Mouse (Mus musculus) heart, embryonic 15.5 days (tissue): Measurements from ENCODE around the gene Sh3pxd2b. TPM values are rescaled to one million over a fixed set of nuclear protein-coding genes. Genes with fewer than 3 reads are reported as not detected.

Experiments
- ATAC-seq: fragments of 200-750 bp; cut with Nextera tagmentation; replicated peaks from 2 replicates; pipeline ENCODE4 v1.8.0; 2017; ENCODE audit warnings: low read depth, moderate TSS enrichment; ENCODE audit not compliant: insufficient number of reproducible peaks, insufficient read depth, low FRiP score
- H3K27ac ChIP-seq: fragments of 300-500 bp; sonication (generic); 2 replicates; pipeline ENCODE4 v1.5.1; 2015; ENCODE audit warnings: mild to moderate bottlenecking, inconsistent platforms
- H3K27me3 ChIP-seq: fragments of 300-500 bp; sonication (generic); 2 replicates; pipeline ENCODE4 v1.6.1; 2015; ENCODE audit warnings: inconsistent platforms
- H3K36me3 ChIP-seq: fragments of 300-500 bp; sonication (generic); 2 replicates; pipeline ENCODE4 v1.6.1; 2015; ENCODE audit warnings: mild to moderate bottlenecking, inconsistent platforms
- H3K4me1 ChIP-seq: fragments of 300-500 bp; sonication (generic); replicated peaks from 2 replicates; pipeline ENCODE4 v1.6.1; 2015; ENCODE audit warnings: inconsistent platforms
- H3K4me2 ChIP-seq: fragments of 300-500 bp; sonication (generic); 2 replicates; pipeline ENCODE4 v1.6.1; 2015; ENCODE audit warnings: inconsistent platforms, mild to moderate bottlenecking, moderate library complexity
- H3K4me3 ChIP-seq: fragments of 300-500 bp; sonication (generic); 2 replicates; pipeline ENCODE4 v1.5.1; 2015; ENCODE audit warnings: mild to moderate bottlenecking, inconsistent platforms
- H3K9ac ChIP-seq: fragments of 300-500 bp; sonication (generic); 2 replicates; pipeline ENCODE4 v1.6.1; 2015; ENCODE audit warnings: mild to moderate bottlenecking, inconsistent platforms
- H3K9me3 ChIP-seq: fragments of 300-500 bp; sonication (generic); replicated peaks from 2 replicates; pipeline ENCODE4 v1.6.1; 2016; ENCODE audit warnings: inconsistent platforms
- WGBS: fragments of 180-500 bp; shearing (Covaris S2); methylation state at CpG from one replicate; pipeline ENCODE4 v1.1.7; 2015; ENCODE audit warnings: mixed read lengths; 5-methylcytosine and 5-hydroxymethylcytosine counted together
- polyA plus RNA-seq: library from polyadenylated mRNA; unstranded; fragments of >200 nt; fragmentation: Nextera tagmentation; extraction: Ambion mirVana; gene quantifications from 2 replicates; pipeline ENCODE4 v1.2.1, GENCODE M21; 2015

The Sh3pxd2b gene
- polyA plus RNA-seq, 1 experiment from 2014 or later, result 9.3 TPM

DNA sequence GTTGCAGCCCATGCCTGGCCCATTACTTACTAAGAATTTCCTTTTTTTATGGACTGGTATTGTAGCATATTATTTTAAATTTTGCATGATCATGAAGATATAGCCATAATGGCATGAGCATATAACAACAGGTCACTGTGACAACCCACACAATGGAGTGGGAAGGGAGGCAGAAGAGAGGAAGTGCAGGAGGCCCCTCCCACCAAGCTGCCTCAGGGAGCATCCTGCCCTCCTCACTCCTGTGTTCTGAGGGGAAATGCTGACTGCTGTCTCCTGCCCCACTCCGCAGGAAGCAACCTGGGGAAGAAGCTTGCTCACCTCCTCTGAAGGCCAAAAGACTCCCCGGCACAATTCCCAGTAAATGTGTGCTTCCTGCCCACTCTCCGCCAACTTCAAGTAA, 37.7 kb upstream of the Sh3pxd2b start:
- Histone ChIP-seq H3K4me2 (no peak overlapping the region), H3K4me1 (peaks cover 3% of the 10 kb centered on the region), H3K27ac (no peak overlapping the region), H3K27me3 (peaks cover 7% of the 10 kb centered on the region; the same call in 1 of the 2 replicates), H3K36me3 (no peaks in the 10 kb centered on the region), H3K9me3 (no peaks in the 10 kb centered on the region), H3K9ac (no peak overlapping the region), H3K4me3 (no peak overlapping the region)
- no peak for ATAC-seq
- WGBS, result 65% methylated on average over 3 of the region's 3 CpGs

DNA sequence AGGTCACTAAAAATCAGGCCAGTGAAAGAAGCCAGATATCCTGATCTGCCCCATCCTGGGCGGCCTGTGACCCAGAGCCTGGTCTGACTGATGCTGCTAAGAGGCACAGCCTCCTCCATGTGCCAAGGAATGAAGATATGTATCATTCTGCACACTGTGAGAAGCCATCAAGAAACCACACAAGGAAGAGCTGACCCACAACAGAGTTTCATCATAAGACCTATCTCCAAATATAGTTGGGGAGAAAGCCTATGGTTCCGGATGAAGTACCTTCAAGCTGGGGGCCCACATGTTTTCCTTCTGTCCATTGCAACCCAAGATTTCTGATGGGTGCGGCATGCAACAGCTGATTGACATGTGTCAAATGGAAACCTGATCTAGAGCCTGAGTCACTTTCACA, 31.6 kb upstream of the Sh3pxd2b start:
- H3K4me2 ChIP-seq, result no peak overlapping the region
- H3K27me3 ChIP-seq, result peaks cover 6% of the 10 kb centered on the region; the same call in 1 of the 2 replicates
- H3K9ac ChIP-seq, result no peak overlapping the region
- 82% methylated on average over 3 of the region's 3 CpGs for WGBS
- H3K36me3 ChIP-seq, result no peaks in the 10 kb centered on the region
- no peaks in the 10 kb centered on the region; the same call in 1 of the 2 replicates for H3K4me1 ChIP-seq
- no peak overlapping the region for H3K4me3 ChIP-seq
- no peak overlapping the region for H3K27ac ChIP-seq
- H3K9me3 ChIP-seq, result no peaks in the 10 kb centered on the region
- no peak for ATAC-seq

DNA sequence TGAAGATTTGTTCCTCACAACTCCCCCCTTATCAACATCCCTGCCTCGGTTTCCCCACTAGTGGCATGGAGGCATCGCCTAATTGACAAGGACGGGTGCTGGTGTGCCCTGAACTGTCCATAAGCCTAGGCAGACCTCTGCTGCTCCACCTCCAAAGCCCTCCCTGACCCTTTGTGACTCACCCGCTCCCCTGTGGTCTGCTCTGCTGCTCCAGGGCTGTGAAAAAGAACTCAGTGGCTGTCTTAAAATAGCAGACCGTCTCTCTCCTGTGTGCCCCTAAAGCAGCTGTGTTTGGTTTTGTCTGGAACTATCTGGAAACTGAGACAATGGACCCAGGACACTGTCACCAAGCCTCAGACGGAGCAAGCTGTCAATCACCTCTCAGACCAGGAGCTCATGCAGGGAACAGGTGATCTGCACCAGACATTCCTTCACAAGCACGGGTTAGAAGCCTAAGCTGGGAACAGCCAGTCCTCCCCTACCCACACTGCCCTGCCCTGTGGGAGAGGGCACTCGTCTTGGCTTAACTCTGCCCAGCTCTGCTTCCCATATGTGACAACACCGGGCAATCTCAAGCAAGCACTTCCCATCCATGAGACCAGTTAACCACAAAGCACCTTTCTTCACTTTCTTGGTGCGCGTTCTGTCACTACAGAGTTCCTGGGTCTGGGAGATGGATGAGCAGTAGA, 27.0 kb upstream of the Sh3pxd2b start:
- peaks cover 5% of the 10 kb centered on the region for H3K4me1 ChIP-seq
- H3K4me3 ChIP-seq, result no peak overlapping the region
- 0 out of 2 replicates have a peak, but pooled peaks cover 2% of the 10 kb centered on the region for H3K27me3 ChIP-seq
- WGBS, result 58% methylated on average over 11 of the region's 11 CpGs
- no peak for ATAC-seq
- H3K9me3 ChIP-seq, result no peaks in the 10 kb centered on the region
- H3K4me2 ChIP-seq, result no peak overlapping the region
- no peak overlapping the region for H3K9ac ChIP-seq
- no peak overlapping the region for H3K27ac ChIP-seq
- H3K36me3 ChIP-seq, result no peaks in the 10 kb centered on the region

DNA sequence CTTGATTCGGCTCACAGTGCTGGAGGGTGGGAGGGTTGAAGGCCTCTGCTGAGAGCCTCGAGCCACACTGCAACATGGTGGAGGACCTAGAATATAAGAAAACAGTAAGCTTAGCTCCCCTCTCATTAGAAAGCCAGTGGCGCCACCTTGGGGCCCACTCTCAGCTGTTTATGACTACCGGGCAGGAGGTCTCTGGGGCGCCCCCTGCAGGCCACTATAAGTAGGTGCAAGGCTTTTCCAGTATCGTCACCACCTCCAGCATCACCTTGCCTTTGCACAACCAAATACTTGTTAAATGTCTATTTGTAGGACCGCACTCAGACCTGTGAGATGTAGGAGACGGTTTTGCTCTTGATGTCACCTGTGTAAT, 26.4 kb upstream of the Sh3pxd2b start:
- 0 out of 2 replicates have a peak, but pooled peaks cover 2% of the 10 kb centered on the region for H3K27me3 ChIP-seq
- H3K4me2 ChIP-seq, result no peak overlapping the region
- H3K36me3 ChIP-seq, result no peaks in the 10 kb centered on the region
- H3K4me3 ChIP-seq, result no peak overlapping the region
- no peaks in the 10 kb centered on the region for H3K9me3 ChIP-seq
- H3K9ac ChIP-seq, result no peak overlapping the region
- 0 out of 2 replicates have a peak, but pooled peaks have one; percentile 35 for ATAC-seq
- 37% methylated on average over 8 of the region's 8 CpGs for WGBS
- peaks cover 5% of the 10 kb centered on the region for H3K4me1 ChIP-seq
- H3K27ac ChIP-seq, result no peak overlapping the region

DNA sequence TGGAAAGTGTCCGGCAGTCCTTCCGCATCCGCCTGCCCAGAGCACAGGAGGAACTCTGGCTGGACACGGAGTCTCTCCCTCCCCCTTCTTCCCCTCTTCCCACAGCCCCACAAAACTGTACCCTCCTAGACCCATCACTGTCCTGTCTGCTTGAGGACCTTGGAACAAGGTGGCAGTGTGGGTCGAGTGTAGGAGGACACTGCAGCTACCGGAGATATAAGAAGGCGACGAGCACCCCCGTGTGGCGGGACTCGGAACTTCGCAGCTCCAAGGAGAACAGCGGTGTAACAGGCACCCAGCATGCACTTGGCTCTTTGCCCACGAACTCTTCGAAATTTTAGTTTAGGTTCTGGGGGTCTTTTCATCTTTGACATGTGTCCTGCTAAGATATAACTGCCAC, 23.0 kb upstream of the Sh3pxd2b start:
- peak overlapping the region; percentile 34 for H3K4me3 ChIP-seq
- ATAC-seq, result peak; percentile 58; the same call in 1 of the 2 replicates
- H3K27ac ChIP-seq, result no peak overlapping the region
- no peak overlapping the region for H3K9ac ChIP-seq
- H3K36me3 ChIP-seq, result no peaks in the 10 kb centered on the region
- H3K4me2 ChIP-seq, result peak overlapping the region; percentile 58
- WGBS, result 6% methylated on average over 15 of the region's 15 CpGs
- peaks cover 5% of the 10 kb centered on the region for H3K4me1 ChIP-seq
- H3K27me3 ChIP-seq, result 0 out of 2 replicates have a peak, but pooled peaks cover 6% of the 10 kb centered on the region
- H3K9me3 ChIP-seq, result no peaks in the 10 kb centered on the region

DNA sequence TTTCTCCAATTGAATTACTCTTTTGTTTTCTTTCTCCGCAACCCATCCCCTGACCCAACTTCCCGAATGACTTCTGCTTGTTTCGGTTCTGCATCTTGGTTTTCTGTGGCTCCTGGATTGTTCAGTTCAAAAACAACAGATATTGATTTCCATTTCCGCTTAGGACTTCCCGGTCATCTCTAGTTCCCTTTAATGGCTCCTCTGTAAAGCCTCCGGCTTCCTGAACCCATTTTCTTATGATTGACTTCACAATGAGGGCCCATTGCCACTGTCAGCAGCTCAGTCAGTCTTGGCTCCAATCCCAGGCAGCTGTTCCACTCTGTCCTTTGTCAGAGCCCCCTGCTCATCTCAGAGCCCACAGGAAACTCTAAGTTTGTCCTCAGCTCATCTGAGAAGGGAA, 16.5 kb upstream of the Sh3pxd2b start:
- peak overlapping the region; percentile 2; the same call in 1 of the 2 replicates for H3K4me2 ChIP-seq
- no peaks in the 10 kb centered on the region for H3K36me3 ChIP-seq
- ATAC-seq, result peak; percentile 64; the same call in 1 of the 2 replicates
- H3K4me1 ChIP-seq, result peaks cover 9% of the 10 kb centered on the region
- 0 out of 2 replicates have a peak overlapping the region, but pooled peaks have one; percentile 22 for H3K27ac ChIP-seq
- H3K27me3 ChIP-seq, result 0 out of 2 replicates have a peak, but pooled peaks cover 3% of the 10 kb centered on the region
- H3K9ac ChIP-seq, result no peak overlapping the region
- 49% methylated on average over 6 of the region's 6 CpGs for whole genome bisulfite sequencing
- H3K9me3 ChIP-seq, result no peaks in the 10 kb centered on the region
- no peak overlapping the region for H3K4me3 ChIP-seq

DNA sequence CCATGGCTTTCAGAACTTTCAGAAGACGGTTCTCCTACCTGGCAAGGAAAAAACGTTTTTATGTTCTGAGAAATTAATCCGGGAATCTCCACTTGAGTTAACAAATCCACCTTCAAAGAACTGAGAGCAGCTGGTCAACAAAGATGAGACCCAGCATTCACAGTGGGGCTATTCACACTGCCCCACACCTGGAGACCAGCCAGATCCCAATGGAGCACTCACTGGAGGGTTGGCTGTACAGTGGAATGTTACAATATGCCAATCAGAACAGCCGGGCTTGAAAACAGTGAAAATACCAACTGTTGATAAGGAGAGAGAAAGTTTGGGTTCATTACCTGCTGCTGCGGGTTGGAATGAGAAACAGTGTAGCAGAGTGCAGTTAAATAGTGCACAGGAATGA, 15.8 kb upstream of the Sh3pxd2b start:
- Histone ChIP-seq H3K27me3 (no peaks in the 10 kb centered on the region), H3K4me1 (peaks cover 9% of the 10 kb centered on the region), H3K36me3 (no peaks in the 10 kb centered on the region), H3K4me2 (no peak overlapping the region), H3K27ac (no peak overlapping the region), H3K4me3 (no peak overlapping the region), H3K9ac (no peak overlapping the region), H3K9me3 (no peaks in the 10 kb centered on the region)
- ATAC-seq, result no peak
- WGBS, result 34% methylated on average over 5 of the region's 5 CpGs

DNA sequence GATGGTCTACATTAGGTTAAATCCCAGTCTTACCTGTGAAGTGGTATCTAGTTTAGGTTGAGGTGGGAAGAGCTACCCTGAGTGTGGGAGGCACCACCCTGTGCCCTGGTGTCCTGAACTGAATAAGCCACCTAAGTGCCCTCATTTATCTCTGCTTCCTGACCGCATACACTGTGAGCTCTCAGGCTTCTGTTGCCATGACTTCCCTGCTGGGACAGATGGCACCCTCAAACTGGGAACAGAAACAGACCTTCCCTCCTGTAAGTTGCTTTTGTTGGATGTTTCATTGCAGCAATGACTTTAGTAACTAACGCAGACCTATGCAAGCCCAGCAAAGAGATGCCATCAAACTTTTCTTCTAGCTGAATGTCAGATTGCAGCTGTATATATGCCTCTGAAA, 14.4 kb upstream of the Sh3pxd2b start:
- H3K27me3 ChIP-seq, result no peaks in the 10 kb centered on the region
- H3K4me1 ChIP-seq, result peaks cover 9% of the 10 kb centered on the region
- H3K36me3 ChIP-seq, result no peaks in the 10 kb centered on the region
- no peak overlapping the region for H3K4me3 ChIP-seq
- ATAC-seq, result no peak
- H3K27ac ChIP-seq, result no peak overlapping the region
- no peak overlapping the region for H3K4me2 ChIP-seq
- no peak overlapping the region for H3K9ac ChIP-seq
- no peaks in the 10 kb centered on the region for H3K9me3 ChIP-seq
- 68% methylated on average over 2 of the region's 2 CpGs for WGBS

DNA sequence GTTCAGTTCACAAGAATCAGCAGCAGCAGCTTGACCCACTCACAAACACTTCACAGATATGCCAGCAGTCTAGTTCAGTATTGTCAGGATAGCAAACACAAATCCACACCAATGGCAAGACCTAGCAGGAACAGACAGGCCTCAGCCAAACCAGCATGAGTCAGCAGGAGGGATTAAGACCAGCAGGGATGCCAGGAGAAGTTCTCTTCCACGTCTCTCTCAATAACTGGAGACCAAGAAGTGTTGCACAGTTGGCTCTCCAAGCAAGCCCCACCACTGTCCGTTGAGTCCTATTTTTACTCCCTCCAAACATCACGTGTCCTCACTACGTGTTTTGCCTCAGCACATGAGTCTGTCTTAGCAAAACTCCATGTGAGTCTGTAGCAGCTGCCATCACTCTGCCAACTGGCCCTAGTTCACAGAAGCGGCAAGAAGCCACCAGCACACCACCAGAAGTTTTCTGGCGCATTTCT, 11.1 kb upstream of the Sh3pxd2b start:
- H3K9me3 ChIP-seq, result no peaks in the 10 kb centered on the region
- ATAC-seq, result no peak
- H3K27ac ChIP-seq, result no peak overlapping the region
- H3K36me3 ChIP-seq, result no peaks in the 10 kb centered on the region
- WGBS, result 80% methylated on average over 6 of the region's 6 CpGs
- H3K27me3 ChIP-seq, result no peaks in the 10 kb centered on the region
- peaks cover 19% of the 10 kb centered on the region for H3K4me1 ChIP-seq
- H3K9ac ChIP-seq, result no peak overlapping the region
- H3K4me2 ChIP-seq, result no peak overlapping the region
- no peak overlapping the region for H3K4me3 ChIP-seq

DNA sequence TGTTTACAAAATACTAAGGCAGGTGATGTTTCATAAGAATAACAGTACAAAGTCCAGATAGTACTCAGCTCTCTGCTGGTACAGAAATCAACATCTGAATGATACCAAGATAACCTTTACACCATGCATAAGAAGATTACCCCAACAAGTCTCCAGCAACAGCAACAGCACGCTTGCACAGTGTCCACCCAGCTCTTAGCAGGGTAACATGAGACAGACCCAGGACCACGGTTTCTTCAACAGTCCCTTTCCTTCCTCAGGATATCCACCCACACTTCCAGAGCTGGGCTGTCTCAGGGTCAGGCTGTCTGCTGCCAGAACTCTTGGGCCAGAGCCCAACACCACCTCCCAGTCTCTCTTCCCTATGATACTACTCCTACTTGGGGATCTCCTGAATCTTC, 8.5 kb upstream of the Sh3pxd2b start:
- Histone ChIP-seq H3K4me2 (no peak overlapping the region), H3K4me3 (no peak overlapping the region), H3K9me3 (no peaks in the 10 kb centered on the region), H3K4me1 (peaks cover 16% of the 10 kb centered on the region), H3K27me3 (no peaks in the 10 kb centered on the region), H3K27ac (0 out of 2 replicates have a peak overlapping the region, but pooled peaks have one; percentile 7), H3K9ac (no peak overlapping the region), H3K36me3 (no peaks in the 10 kb centered on the region)
- peak; percentile 71 for ATAC-seq
- 44% methylated on average over 2 of the region's 2 CpGs for WGBS

DNA sequence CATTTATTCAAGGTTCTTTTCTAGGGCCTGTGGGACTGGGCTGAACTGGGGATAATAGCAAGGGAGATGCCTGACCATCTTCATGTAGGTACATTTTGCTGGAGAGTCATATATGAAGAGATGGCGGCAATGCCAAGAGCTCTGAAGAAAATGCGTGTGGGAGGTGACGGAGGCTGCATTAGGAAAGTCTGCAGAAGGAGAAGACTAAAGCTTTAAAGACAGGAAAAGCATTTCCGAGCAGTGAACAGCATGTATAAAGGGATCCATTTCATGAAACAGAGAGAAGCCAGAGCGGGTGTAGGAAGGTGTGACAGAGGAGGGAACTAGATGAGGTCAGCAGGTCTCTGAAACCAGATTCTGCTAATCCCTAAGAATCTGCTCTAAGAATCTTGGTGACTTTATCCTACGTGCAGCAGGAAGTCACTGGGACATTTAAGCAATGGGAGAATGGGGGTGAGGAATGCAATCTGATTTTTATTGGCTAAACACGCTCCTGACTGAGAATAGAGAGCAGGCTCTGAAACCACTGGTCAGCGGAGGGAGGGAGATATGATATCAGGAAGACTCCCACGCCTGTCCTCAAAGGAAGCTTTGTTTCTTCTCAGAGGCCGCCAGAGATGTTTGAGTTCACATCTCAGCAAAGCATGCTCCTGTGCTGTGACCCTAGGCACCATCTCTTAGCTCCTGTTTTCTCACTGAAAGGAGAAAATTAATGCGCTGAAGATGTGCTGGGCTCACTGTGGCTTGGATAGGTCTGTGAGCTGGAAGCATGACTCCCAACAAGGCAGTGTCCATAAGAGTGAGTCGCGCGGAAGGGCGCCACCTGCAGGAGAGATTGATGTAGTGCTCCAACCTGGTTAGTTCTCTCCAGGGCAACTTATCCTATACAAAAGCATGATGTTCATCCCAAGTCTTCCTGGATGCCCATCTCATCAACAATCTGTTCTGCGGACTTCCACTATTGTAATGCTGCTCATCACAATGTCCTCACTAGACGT, 6.8 kb upstream of the Sh3pxd2b start:
- no peak overlapping the region for H3K4me2 ChIP-seq
- WGBS, result 28% methylated on average over 17 of the region's 17 CpGs
- H3K4me1 ChIP-seq, result peaks cover 16% of the 10 kb centered on the region
- ATAC-seq, result peak; percentile 32; the same call in 1 of the 2 replicates
- H3K27ac ChIP-seq, result peak overlapping the region; percentile 53
- H3K27me3 ChIP-seq, result no peaks in the 10 kb centered on the region
- H3K4me3 ChIP-seq, result no peak overlapping the region
- H3K9me3 ChIP-seq, result no peaks in the 10 kb centered on the region
- no peaks in the 10 kb centered on the region for H3K36me3 ChIP-seq
- no peak overlapping the region for H3K9ac ChIP-seq
